Mouse (Mus musculus): Measurements from ENCODE around the gene Zfp846.

The Zfp846 gene

DNA sequence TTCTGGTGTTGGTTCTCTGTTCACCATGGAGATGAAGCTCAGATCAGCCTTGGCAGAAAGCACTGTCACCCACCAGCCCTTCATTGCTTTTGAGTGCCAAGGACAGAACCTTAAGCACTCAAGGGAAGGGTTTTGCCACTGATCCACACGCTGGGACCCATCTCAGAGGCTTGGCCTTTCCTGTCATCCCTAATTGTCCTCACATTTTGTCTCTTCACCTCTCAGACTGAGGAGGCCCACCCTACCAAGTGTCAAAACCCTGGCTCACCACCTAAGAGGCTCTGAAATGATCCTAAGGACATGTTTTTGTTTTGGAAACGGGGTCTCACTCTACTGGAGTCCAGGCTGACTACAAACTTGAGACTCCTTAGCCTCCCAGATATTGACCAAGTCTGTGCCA lies 55.7 kb downstream of the Zfp846 start:
- no peak for DNase-seq (ENCODE audit: low spot score in 2 of 2)

DNA sequence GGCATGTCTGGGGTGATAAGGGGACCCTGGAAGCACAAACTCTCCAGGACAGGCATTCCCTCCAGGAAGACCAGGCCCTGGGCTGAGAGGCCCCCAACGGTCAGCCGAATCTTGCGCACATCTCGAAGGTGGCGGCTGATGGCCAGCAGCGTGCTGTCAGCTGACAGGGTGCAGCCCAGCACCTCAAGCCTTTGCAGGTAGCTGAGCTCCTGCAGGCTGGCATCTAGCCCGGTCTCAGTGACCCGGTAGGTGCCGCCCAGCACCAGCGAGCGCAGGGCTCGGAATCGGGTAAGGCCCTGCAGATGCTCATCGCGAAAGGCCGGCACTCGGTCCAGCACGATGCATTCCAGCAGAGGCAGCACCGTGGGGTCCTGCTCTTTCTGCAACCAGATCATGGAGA lies 57.5 kb downstream of the Zfp846 start:
- no peak for DNase-seq (ENCODE audit: low spot score in 2 of 2)

DNA sequence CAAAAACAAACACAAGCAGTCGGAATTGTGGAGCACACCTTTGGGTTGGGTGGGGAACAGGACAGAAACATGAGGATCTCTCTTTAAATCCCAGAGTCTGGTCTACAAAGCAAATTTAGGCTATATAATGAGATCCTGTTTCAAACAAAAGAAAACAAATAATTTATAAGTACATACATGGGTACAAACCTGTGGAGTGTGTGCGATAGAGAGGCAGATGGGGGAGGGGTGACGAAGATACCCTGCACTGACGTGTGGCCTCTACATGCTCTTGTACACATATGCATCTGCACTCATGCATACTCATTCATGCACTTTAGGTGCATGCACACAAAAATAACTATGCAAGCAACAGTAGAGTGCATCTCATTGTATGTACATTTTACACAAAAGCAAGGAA lies 58.4 kb downstream of the Zfp846 start:
- no peak for DNase-seq (ENCODE audit: low spot score in 2 of 2)

- no peak for DNase-seq (ENCODE audit: low spot score in 2 of 2)
These were observed 60.4 kb downstream of the Zfp846 start for GRCm38 (mm10) chr9:20641501-20641900.

GRCm38 (mm10) chr9:20642101-20642895 lies 61.2 kb downstream of the Zfp846 start, which contains the start of gene Ubl5:
Gene Ubl5, plus strand, starts transcription at chr9:20642878.
- peak; percentile 78 to 81 for DNase-seq (ENCODE audit: low spot score in 2 of 2)

DNA sequence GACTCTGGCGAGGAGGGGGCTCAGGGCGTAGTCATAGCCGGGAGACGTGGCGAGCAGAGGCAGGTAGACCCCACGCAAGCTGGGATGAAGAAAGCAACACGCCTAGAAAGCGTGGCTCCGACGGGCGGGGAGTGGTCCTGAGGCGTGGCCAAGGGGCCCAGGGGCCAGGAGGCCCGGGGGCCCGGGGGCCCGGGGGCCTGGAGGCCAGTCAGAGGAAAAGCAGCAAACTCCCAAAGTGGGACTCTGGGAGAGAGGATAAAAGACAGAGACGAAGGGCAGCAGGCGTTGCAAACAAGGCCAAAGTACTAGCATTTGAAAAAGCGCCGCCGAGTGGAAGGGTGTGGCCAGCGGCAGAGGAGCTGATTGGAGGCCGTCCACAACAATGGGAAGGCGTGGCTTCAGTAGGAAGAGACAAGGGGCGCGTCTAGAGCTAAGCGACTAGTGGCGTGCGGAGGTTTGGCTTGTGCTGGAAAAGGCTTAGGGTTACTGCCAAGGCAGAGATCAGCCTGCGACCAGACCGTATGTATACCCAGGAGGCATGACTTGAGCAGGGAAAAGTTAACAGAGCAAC lies 61.9 kb downstream of the Zfp846 start:
- peak; percentile 83 to 89 for DNase-seq (ENCODE audit: low spot score in 2 of 2)

- no peak for DNase-seq (ENCODE audit: low spot score in 2 of 2)
These were observed 62.7 kb downstream of the Zfp846 start for GRCm38 (mm10) chr9:20643781-20644180.

DNA sequence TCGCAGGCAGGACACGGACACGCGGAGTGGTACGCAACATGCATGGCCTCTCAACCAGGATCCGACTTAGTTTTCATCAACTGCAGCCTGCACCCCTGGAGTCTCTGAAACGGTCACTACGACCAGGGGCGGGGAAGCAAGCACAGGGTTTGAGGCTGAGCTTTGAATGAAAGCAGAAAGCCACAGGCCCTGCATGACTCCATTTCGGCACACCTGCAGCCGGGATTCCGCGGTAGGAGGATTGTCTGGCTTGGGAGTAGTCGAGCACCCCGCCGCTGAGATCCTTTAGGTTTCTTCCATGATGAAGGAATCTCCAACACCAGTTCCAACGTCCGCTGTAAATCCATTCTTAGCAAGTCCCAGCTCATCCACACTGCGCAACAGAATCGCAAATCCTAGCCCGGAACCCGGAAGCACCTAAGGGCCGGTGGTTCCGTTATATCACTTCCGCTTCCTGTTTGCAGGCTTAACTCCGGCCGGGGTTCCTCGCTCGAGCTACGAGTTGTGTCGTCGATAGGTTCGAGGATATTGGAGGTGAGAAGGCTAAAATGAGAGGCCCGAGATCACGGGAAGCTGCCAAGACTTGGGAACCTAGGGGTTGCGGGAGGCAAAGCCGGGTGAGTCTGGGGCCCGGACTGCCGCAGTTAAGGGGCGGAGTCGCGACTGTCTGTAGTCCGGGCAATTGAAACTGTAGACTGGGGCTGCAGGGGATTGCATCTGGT lies 63.4 kb downstream of the Zfp846 start, which contains the start of gene Fbxl12:
Gene Fbxl12 (minus strand): TSS at position 408 of the 722 bp plus-strand sequence.
- DNase-seq (ENCODE audit: low spot score in 2 of 2), result peak; percentile 68 to 85

DNA sequence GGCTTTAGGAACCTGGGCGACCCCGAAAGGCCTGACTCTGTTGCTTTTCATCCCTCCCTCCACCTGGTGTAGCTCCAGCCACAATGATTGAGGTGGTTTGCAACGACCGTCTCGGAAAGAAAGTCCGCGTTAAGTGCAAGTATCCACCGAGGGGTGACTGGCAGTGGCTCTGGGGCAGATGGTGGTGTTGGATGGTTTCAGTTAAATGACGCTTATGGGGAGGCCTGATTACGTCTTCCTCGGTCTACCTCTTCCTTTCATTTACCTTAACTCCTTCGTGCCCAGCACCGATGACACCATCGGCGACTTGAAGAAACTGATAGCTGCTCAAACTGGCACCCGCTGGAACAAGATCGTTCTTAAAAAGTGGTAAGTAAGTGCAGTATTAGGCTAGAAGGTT lies 64.0 kb downstream of the Zfp846 start:
- no peak for DNase-seq (ENCODE audit: low spot score in 2 of 2)

DNA sequence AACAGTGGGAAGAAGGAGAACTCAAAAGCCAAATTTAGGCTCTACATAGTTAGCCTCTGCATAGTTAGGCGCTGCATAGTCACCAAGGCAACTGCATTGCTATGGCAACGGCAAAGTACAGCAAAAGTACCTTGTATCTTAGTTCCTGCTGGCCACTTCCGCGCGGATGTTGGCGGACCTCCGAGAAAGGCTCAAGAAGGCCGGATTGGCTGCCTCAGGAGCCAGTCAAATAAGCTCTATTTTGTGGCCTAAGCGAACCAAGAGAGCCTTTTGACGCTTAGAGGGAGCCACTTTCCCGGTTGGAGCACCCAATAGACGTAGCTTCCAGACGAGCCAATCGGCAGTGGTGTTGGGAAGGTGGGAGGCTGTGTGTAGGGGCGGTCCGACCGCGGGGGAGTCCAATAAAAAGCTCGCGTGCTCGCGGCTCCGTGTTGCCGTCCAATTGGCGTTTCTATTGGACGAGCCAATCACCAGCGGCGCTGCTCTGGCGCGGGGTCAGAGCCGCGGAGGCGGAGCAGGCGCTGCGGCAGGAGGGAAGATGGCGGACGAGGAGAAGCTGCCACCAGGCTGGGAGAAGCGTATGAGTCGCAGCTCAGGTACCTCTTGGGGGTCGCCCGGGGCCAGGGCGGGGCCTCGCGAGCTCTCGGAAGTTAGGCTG lies 70.6 kb downstream of the Zfp846 start, which contains the start of gene Pin1:
Gene Pin1 (plus strand): TSS at position 494 of the 658 bp plus-strand sequence.
- DNase-seq (ENCODE audit: low spot score in 2 of 2), result peak; percentile 96 to 97

- no peak for DNase-seq (ENCODE audit: low spot score in 2 of 2)
These were observed 71.2 kb downstream of the Zfp846 start for GRCm38 (mm10) chr9:20652260-20652658.

DNA sequence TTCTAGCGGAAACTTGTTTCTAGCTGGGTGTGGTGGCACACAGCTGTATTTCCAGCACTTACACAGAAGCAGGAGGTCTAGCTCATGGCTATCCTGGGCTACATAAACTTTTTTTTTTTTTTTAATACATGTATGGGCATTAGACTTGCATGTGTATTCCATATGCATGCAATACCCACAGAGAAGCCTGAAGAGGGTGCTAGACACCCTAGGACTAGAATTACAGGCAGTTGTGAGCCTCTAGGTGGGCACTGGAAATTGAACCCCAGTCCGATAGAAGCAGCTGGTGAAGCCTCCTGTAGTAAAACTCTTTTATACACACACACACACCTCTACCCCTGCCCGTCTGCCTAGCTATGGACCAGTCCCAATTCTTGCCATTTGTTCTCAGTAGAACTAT lies 72.8 kb downstream of the Zfp846 start:
- no peak for DNase-seq (ENCODE audit: low spot score in 2 of 2)

Measured in spleen, postnatal 4 days (tissue).